Mouse (Mus musculus) intestine, embryonic 15.5 days (tissue): ENCODE results near the gene Tomm20l. TPM values are rescaled to one million over a fixed set of nuclear protein-coding genes. Genes with fewer than 3 reads are reported as not detected.

ENCODE experiments used
- ATAC-seq: fragments of 200-750 bp; cut with Nextera tagmentation; 2 replicates; pipeline ENCODE4 v1.8.0; 2017; ENCODE audit warnings: moderate TSS enrichment, moderate library complexity
- H3K27ac ChIP-seq: fragments of 300-500 bp; sonication (generic); 2 replicates; pipeline ENCODE4 v1.5.1; 2015; ENCODE audit warnings: mild to moderate bottlenecking, inconsistent platforms
- H3K27me3 ChIP-seq: fragments of 300-500 bp; sonication (generic); replicated peaks from 2 replicates; pipeline ENCODE4 v1.6.1; 2015; ENCODE audit warnings: inconsistent platforms
- H3K36me3 ChIP-seq: fragments of 300-500 bp; sonication (generic); 2 replicates; pipeline ENCODE4 v1.6.1; 2015; ENCODE audit warnings: inconsistent platforms
- H3K4me1 ChIP-seq: fragments of 300-500 bp; sonication (generic); replicated peaks from 2 replicates; pipeline ENCODE4 v1.6.1; 2015; ENCODE audit warnings: inconsistent platforms
- H3K4me2 ChIP-seq: fragments of 300-500 bp; sonication (generic); replicated peaks from 2 replicates; pipeline ENCODE4 v1.6.1; 2015; ENCODE audit warnings: mild to moderate bottlenecking, inconsistent platforms
- H3K4me3 ChIP-seq: fragments of 300-500 bp; sonication (generic); replicated peaks from 2 replicates; pipeline ENCODE4 v1.5.1; 2015; ENCODE audit warnings: inconsistent platforms
- H3K9ac ChIP-seq: fragments of 300-500 bp; sonication (generic); 2 replicates; pipeline ENCODE4 v1.6.1; 2015; ENCODE audit warnings: inconsistent platforms
- H3K9me3 ChIP-seq: fragments of 300-500 bp; sonication (generic); 2 replicates; pipeline ENCODE4 v1.6.1; 2016; ENCODE audit warnings: inconsistent platforms
- WGBS: fragments of 180-500 bp; shearing (Covaris S2); methylation state at CpG from one replicate; pipeline ENCODE4 v1.1.7; 2015; 5-methylcytosine and 5-hydroxymethylcytosine counted together
- polyA plus RNA-seq: library from polyadenylated mRNA; unstranded; fragments of >200 nt; fragmentation: Nextera tagmentation; extraction: Ambion mirVana; gene quantifications from 2 replicates; pipeline ENCODE4 v1.2.1, GENCODE M21; 2015

Gene Tomm20l
- polyA plus RNA-seq, 1 experiment from 2014 or later: not detected

GRCm38 (mm10) chr12:71164410-71164809, 53.2 kb downstream of the Tomm20l start:
- Histone ChIP-seq H3K4me1 (no peaks in the 10 kb centered on the region), H3K27ac (no peak overlapping the region), H3K9me3 (no peaks in the 10 kb centered on the region), H3K27me3 (no peaks in the 10 kb centered on the region), H3K4me3 (no peak overlapping the region), H3K4me2 (no peak overlapping the region), H3K9ac (no peak overlapping the region), H3K36me3 (peaks cover 14% of the 10 kb centered on the region)
- ATAC-seq: no peak
- WGBS: 92% methylated on average over 9 of the region's 9 CpGs

GRCm38 (mm10) chr12:71169911-71170310, 58.7 kb downstream of the Tomm20l start:
- no peak overlapping the region for H3K27ac ChIP-seq
- no peak overlapping the region for H3K9ac ChIP-seq
- no peak for ATAC-seq
- no peaks in the 10 kb centered on the region for H3K9me3 ChIP-seq
- H3K4me1 ChIP-seq: no peaks in the 10 kb centered on the region
- no peaks in the 10 kb centered on the region for H3K27me3 ChIP-seq
- WGBS: 81% methylated on average over 1 of the region's 1 CpGs
- no peak overlapping the region for H3K4me2 ChIP-seq
- peaks cover 13% of the 10 kb centered on the region; the same call in 1 of the 2 replicates for H3K36me3 ChIP-seq
- no peak overlapping the region for H3K4me3 ChIP-seq

Other genes starting within 250 kb of the Tomm20l start
- gene Actr10, start 173.6 kb upstream of the Tomm20l start, polyA plus RNA-seq: 192 and 223 TPM in 2 replicates
- 593 and 607 TPM in 2 replicates for gene Psma3, start 136.8 kb upstream of the Tomm20l start, polyA plus RNA-seq
- gene Arid4a, start 95.4 kb upstream of the Tomm20l start, polyA plus RNA-seq: 35.0 and 39.3 TPM in 2 replicates
- gene Timm9, start 25.3 kb downstream of the Tomm20l start, polyA plus RNA-seq: 108 and 109 TPM in 2 replicates
- gene 2700049A03Rik, start 25.4 kb downstream of the Tomm20l start, polyA plus RNA-seq: 10.2 and 12.6 TPM in 2 replicates
- 12.7 and 14.6 TPM in 2 replicates for gene Dact1, start 198.5 kb downstream of the Tomm20l start, polyA plus RNA-seq